Mouse (Mus musculus): ENCODE measurements around the gene Map3k5. TPM values are rescaled to one million over a fixed set of nuclear protein-coding genes. Genes with fewer than 3 reads are reported as not detected.
"Not testable (repeated sequence)": the region's sequence is repeated elsewhere in the genome, so short reads cannot be mapped to it uniquely, and the experiment has no call there.

The Map3k5 gene
- polyA plus RNA-seq, 1 experiment from 2014 or later: 3.3 TPM

DNA sequence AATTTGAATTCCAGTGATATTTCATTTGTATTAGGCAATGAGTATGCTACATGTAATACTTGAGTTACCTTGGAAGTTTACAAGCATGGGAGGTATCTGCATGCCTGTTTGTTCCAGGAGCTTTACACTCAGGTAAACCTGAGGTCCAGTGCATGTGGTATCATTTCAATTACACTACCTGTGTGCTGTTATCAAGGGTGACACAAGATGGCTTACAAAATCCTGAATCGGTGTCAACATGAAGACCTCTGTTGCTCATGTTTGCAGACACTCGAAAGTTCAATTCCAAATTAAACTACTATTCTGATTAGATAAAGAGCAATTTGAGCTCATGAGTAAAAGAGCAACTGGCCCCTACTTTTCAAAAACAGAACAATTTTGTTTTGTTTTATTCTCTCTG is 23.8 kb upstream of the Map3k5 start:
- Histone ChIP-seq H3K36me3 (no peaks in the 10 kb centered on the region), H3K4me3 (replicated peaks) (no peak overlapping the region), H3K9me3 (no peaks in the 10 kb centered on the region), H3K4me2 (no peak overlapping the region), H3K27me3 (replicated peaks) (no peaks in the 10 kb centered on the region), H3K27ac (no peak overlapping the region), H3K4me1 (no peaks in the 10 kb centered on the region; the same call in 1 of the 2 replicates), H3K9ac (no peak overlapping the region)
- no peak for ATAC-seq (ENCODE audit: insufficient read depth, low FRiP score, low read depth)
- 78% methylated on average over 2 of the region's 2 CpGs for WGBS

DNA sequence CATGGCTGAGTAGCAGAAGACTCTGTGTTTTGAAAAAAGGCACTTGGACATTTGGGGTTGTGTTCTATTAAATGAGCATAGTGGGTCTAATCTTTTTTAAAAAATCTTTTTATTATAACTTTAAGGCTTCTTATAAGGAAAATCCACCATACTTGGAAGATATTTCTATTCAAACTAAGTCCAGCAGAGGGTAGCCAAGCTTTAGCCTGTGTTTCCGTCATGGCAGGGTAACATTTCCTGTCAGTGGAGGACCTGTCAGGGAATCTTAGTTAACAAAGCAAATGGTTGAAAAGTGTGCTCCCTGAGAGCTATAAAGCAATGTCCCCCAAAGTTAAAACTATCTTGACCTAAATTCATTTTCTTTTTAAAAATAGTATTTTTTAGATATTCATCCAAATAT is 22.7 kb upstream of the Map3k5 start:
- no peaks in the 10 kb centered on the region; the same call in 1 of the 2 replicates for H3K4me1 ChIP-seq
- H3K27me3 ChIP-seq (replicated peaks): no peaks in the 10 kb centered on the region
- 22% methylated on average over 1 of the region's 1 CpGs for WGBS
- no peaks in the 10 kb centered on the region for H3K36me3 ChIP-seq
- H3K4me2 ChIP-seq: no peak overlapping the region
- H3K9me3 ChIP-seq: no peaks in the 10 kb centered on the region
- no peak overlapping the region for H3K9ac ChIP-seq
- H3K4me3 ChIP-seq (replicated peaks): no peak overlapping the region
- no peak overlapping the region for H3K27ac ChIP-seq
- no peak for ATAC-seq (ENCODE audit: insufficient read depth, low FRiP score, low read depth)

DNA sequence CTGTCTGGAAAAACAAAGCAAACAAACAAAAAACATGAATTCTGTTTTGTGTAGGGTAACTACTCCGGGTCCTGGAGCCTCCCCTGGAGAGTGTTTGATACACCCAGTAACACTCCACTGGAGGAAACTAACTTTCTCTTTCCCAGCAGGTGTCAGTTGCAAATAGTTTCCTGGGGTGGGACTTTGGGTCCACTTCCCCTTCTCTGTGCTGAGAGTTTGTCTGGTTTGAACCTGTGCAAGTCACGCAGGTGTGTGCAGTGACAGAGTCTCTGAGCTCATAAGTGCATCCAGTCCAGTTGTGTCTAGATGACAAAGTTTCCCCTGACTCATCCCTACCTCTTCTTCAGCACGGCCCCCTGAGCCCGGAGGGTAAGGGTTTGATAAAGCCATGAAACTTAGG is 20.5 kb upstream of the Map3k5 start:
- 84% methylated on average over 4 of the region's 4 CpGs for WGBS
- no peak overlapping the region for H3K4me3 ChIP-seq (replicated peaks)
- H3K36me3 ChIP-seq: no peaks in the 10 kb centered on the region
- no peak for ATAC-seq (ENCODE audit: insufficient read depth, low FRiP score, low read depth)
- no peak overlapping the region for H3K9ac ChIP-seq
- no peaks in the 10 kb centered on the region for H3K27me3 ChIP-seq (replicated peaks)
- no peaks in the 10 kb centered on the region for H3K9me3 ChIP-seq
- no peak overlapping the region for H3K4me2 ChIP-seq
- H3K4me1 ChIP-seq: no peaks in the 10 kb centered on the region
- H3K27ac ChIP-seq: no peak overlapping the region

DNA sequence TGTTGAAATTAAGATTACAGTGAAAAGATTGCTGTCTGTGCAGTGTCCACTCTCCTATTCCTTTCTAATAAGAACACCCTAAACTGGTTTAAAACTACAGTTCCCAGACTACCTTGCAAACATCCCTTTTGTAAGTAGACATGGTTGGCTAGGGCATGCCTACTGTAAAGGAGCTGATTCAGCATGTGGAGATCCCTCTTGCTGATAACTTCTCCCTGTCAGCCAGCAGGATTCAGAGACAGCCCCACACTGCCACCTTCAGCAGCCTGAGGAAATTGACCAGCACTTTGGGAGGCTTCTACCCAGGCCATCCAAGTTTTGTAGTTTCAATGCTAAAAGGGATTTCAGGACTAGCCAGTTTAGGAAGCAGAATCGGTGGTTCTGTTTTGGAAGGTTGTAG is 19.0 kb upstream of the Map3k5 start:
- Histone ChIP-seq H3K4me1 (no peaks in the 10 kb centered on the region), H3K9ac (no peak overlapping the region), H3K27ac (no peak overlapping the region), H3K36me3 (no peaks in the 10 kb centered on the region), H3K4me3 (replicated peaks) (no peak overlapping the region), H3K4me2 (no peak overlapping the region), H3K9me3 (no peaks in the 10 kb centered on the region), H3K27me3 (replicated peaks) (no peaks in the 10 kb centered on the region)
- 42% methylated on average over 1 of the region's 1 CpGs for WGBS
- ATAC-seq (ENCODE audit: insufficient read depth, low FRiP score, low read depth): peak; percentile 78; the same call in 1 of the 2 replicates

DNA sequence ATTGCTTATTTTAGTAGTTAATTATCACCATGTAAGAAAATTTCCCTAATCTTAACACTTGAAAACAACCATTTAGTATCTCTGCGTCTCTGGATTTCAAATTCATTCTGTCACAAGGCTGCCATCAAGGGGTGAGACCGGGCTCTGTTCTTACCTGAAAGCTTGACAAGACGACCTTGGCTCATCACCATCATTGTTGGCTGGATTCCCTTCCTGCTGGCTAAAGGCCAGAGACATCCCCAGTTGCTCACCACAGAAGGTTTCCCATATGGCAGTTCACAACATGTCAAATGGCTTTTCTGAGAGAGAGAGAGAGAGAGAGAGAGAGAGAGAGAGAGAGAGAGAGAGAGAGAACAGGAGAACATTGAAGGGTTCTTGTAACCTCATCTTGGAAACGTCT is 11.9 kb upstream of the Map3k5 start:
- 47% methylated on average over 4 of the region's 4 CpGs for WGBS
- Histone ChIP-seq H3K4me2 (no peak overlapping the region), H3K27me3 (replicated peaks) (no peaks in the 10 kb centered on the region), H3K27ac (no peak overlapping the region), H3K36me3 (no peaks in the 10 kb centered on the region), H3K4me1 (no peaks in the 10 kb centered on the region), H3K4me3 (replicated peaks) (no peak overlapping the region), H3K9ac (no peak overlapping the region), H3K9me3 (no peaks in the 10 kb centered on the region)
- no peak for ATAC-seq (ENCODE audit: insufficient read depth, low FRiP score, low read depth)

DNA sequence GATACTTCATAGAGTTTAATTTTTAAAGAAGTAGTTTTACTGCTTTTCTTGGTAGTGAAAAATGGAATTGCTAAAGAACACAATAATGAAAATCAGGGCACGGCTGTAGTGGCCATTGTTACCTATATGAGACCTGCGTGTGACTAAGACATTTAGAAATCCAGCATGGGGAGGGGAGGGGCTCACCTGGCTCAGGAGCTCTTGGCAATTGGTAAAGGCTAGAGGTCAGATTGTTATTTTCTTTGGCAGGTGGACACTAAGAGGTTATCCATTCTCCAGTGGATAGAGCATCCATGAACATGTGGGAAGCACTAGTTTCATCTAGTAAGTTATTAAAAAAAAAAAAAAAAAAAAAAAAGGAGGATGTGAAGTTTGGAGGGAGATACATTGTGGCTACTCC is 10.0 kb upstream of the Map3k5 start:
- Histone ChIP-seq H3K4me1 (no peaks in the 10 kb centered on the region), H3K9ac (no peak overlapping the region), H3K27me3 (replicated peaks) (no peaks in the 10 kb centered on the region), H3K9me3 (no peaks in the 10 kb centered on the region), H3K4me2 (no peak overlapping the region), H3K27ac (no peak overlapping the region), H3K36me3 (no peaks in the 10 kb centered on the region), H3K4me3 (replicated peaks) (no peak overlapping the region)
- no peak for ATAC-seq (ENCODE audit: insufficient read depth, low FRiP score, low read depth)
- WGBS: 71% methylated on average over 2 of the region's 2 CpGs

DNA sequence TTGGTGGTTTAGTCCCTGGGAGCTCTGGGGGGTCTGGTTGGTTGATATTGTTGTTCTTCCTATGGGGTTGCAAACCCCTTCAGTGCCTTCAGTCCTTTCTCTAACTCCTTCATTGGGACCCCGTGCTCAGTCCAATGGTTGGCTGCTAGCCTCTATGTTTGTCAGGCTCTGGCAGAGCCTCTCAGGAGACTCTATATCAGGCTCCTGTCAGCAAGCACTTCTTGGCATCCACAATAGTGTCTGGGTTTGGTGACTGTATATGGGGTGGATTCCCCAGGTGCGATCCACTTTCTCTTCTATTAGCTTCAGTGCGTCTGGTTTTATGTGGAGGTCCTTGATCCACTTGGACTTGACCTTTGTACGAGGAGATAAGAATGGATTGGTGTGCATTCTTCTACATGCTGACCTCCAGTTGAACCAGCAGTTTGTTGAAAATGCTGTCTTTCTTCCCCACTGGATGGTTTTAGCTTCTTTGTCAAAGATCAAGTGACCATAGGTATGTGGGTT is 7.8 kb upstream of the Map3k5 start:
- H3K4me3 ChIP-seq (replicated peaks); H3K36me3 ChIP-seq; H3K4me2 ChIP-seq; H3K9me3 ChIP-seq; H3K27me3 ChIP-seq (replicated peaks); ATAC-seq (ENCODE audit: insufficient read depth, low FRiP score, low read depth); H3K27ac ChIP-seq; H3K9ac ChIP-seq; H3K4me1 ChIP-seq: not testable (repeated sequence)
- WGBS: 62% methylated on average over 4 of the region's 4 CpGs

DNA sequence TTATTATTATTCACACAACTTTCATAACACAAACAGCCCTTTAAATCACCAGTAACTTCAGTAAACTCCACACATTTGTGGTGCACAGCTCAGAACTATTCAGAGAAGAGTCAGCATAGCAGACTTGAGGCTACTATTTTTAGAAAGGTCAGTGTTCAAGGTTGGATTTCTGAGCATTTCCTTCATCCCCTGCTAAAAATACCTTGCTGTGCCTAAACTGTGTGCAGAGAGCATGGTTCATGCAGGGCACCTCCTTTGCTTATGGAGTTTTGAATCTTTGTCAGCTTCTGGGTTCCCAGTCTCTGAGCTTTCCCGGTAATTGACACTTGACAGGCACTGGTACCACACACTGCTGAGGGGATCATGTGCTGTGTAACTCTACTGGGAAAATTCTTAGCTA is 6.1 kb upstream of the Map3k5 start:
- Histone ChIP-seq H3K9me3 (no peaks in the 10 kb centered on the region), H3K27ac (no peak overlapping the region), H3K9ac (no peak overlapping the region), H3K4me2 (no peak overlapping the region), H3K4me3 (replicated peaks) (no peak overlapping the region), H3K4me1 (no peaks in the 10 kb centered on the region), H3K36me3 (no peaks in the 10 kb centered on the region), H3K27me3 (replicated peaks) (no peaks in the 10 kb centered on the region)
- 79% methylated on average over 1 of the region's 1 CpGs for WGBS
- no peak for ATAC-seq (ENCODE audit: insufficient read depth, low FRiP score, low read depth)

DNA sequence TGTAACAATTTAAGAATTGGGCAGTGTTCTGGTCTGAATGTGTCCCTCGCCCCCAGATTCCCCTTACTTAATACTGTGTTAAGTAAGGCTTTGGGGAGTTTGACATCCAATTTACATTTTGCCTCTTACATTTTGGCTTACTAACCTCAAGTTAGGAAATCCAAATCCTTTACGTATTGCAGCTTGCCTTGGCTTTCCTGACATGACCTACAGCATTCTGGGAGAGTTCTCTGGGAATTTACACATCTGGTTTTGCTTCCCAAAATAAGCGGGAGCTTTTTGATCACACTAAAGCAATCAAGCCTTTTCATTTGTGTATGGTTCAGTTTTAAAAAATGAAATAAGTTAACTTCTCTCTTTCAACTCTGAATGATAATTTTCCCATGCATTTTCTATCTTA is 1.3 kb upstream of the Map3k5 start:
- H3K27me3 ChIP-seq (replicated peaks): no peaks in the 10 kb centered on the region
- no peak overlapping the region for H3K9ac ChIP-seq
- 0 out of 2 replicates have a peak, but pooled peaks cover 5% of the 10 kb centered on the region for H3K4me1 ChIP-seq
- WGBS: 30% methylated on average over 3 of the region's 3 CpGs
- no peaks in the 10 kb centered on the region for H3K9me3 ChIP-seq
- H3K27ac ChIP-seq: no peak overlapping the region
- H3K4me3 ChIP-seq (replicated peaks): peak overlapping the region; percentile 81; the same call in 1 of the 2 replicates
- H3K36me3 ChIP-seq: no peaks in the 10 kb centered on the region
- H3K4me2 ChIP-seq: peak overlapping the region; percentile 97
- ATAC-seq (ENCODE audit: insufficient read depth, low FRiP score, low read depth): no peak

DNA sequence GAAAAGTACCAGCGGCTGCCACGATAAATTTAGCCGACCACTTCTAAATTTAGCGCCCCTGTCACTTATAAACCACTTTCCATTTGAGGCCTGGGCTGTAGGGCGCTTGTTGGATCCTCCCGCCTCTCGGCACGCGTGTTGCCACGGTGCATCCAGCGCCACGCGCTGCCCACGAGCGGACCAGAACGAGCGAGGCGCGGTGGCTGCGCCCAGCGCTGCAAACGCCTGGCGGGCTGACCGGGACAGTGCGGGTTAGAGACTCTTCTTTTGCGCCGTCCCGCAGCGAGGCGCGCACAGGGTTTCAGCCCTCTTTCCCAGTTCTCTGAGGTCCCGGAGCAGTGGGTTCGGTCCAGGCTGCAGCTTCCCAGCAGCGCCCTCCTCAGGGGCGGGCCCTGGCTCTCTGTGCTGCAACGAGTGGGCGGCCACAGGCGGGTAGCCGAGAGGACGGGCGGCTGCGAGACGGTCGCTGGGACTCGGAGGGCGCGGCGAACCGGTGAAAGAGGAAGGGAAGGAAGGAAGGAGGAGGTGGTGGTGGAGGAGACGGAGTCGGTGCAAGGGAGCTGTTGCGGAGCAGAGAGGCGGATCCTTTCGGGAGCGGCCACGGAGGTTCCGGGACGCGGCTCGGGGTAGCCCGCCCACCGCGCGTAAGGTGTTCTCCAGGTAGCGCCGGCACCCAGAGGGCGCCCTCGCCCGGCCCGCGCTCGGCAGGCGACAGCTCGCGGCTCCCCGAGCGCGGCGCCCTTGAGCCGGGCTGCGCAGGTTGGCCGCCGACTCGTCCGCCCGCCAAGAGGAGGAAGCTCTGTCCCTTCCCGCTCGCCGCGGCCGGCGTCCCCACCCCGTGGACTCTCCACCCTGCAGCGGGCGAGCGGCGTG is 525 bp upstream of the Map3k5 start:
- WGBS: under 1% methylated on average over 94 of the region's 97 CpGs
- H3K36me3 ChIP-seq: no peaks in the 10 kb centered on the region

DNA sequence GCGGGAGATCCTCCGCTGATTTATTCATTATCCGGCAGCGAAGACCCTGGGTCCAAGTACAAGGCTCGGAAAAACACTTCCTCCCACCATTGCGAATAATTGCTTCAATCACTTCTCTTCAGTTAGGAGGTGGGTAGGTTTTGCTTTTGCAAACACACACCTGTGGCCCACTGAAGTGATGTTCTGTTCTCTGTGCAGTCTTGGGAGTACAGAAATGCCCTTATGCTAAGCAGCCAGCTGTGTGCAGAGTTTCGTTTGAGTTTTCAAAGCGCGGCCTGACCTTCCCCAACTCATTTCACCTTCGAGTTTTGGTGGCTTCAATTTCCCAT is 987 bp downstream of the Map3k5 start:
- Histone ChIP-seq H3K27me3 (replicated peaks) (no peaks in the 10 kb centered on the region), H3K9me3 (no peaks in the 10 kb centered on the region), H3K4me3 (replicated peaks) (peak overlapping the region; percentile 81), H3K27ac (no peak overlapping the region), H3K4me2 (peak overlapping the region; percentile 97), H3K36me3 (no peaks in the 10 kb centered on the region), H3K4me1 (peaks cover 11% of the 10 kb centered on the region; the same call in 1 of the 2 replicates), H3K9ac (0 out of 2 replicates have a peak overlapping the region, but pooled peaks have one; percentile 68)
- ATAC-seq (ENCODE audit: insufficient read depth, low FRiP score, low read depth): no peak
- 5% methylated on average over 10 of the region's 10 CpGs for WGBS

More for the DNA sequence above, 525 bp upstream of the Map3k5 start:
- ATAC-seq (ENCODE audit: insufficient read depth, low FRiP score, low read depth): peak; percentile 92
- Histone ChIP-seq H3K27me3 (replicated peaks) (no peaks in the 10 kb centered on the region), H3K4me3 (replicated peaks) (peak overlapping the region; percentile 81), H3K27ac (peak overlapping the region; percentile 95), H3K4me1 (0 out of 2 replicates have a peak, but pooled peaks cover 5% of the 10 kb centered on the region), H3K4me2 (peak overlapping the region; percentile 97), H3K9ac (peak overlapping the region; percentile 68), H3K9me3 (no peaks in the 10 kb centered on the region)

DNA sequence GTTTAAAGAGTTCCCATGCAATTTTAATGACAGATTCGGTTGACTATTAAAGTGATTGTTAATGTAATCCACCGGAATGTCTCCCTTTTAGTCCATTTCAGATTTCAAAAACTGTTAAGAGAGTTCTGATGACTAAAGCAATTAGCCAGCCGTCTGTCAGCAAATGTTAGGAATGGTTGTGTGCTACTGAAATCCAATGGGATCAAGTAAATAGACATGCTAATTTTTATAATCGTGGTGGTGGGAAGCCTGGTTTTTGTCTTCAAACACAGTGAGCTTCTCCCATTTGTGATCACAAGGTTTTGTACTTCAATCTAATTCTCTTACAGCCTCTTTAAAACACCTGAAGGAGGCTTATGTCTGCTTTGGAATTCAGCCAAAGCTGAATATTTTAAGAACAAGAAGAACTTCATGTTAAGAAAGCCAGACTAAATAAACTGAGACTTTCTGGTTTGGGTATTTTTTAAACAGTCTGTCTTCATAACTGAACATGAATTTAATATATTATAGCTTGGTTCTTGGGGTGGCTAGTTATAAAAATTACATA is 1.6 kb downstream of the Map3k5 start:
- peak overlapping the region; percentile 24; the same call in 1 of the 2 replicates for H3K4me3 ChIP-seq (replicated peaks)
- peak overlapping the region; percentile 97 for H3K4me2 ChIP-seq
- no peaks in the 10 kb centered on the region for H3K27me3 ChIP-seq (replicated peaks)
- no peak overlapping the region for H3K9ac ChIP-seq
- H3K4me1 ChIP-seq: peaks cover 11% of the 10 kb centered on the region; the same call in 1 of the 2 replicates
- no peak for ATAC-seq (ENCODE audit: insufficient read depth, low FRiP score, low read depth)
- H3K9me3 ChIP-seq: no peaks in the 10 kb centered on the region
- no peak overlapping the region for H3K27ac ChIP-seq
- WGBS: 38% methylated on average over 4 of the region's 4 CpGs
- H3K36me3 ChIP-seq: no peaks in the 10 kb centered on the region
